Mouse (Mus musculus): ENCODE data around the gene Cldn3. TPM values are rescaled to one million over a fixed set of nuclear protein-coding genes. Genes with fewer than 3 reads are reported as not detected.

The Cldn3 gene
- 1.6 and 5.9 TPM in 2 replicates for polyA plus RNA-seq (2021; fragmentation: Nextera tagmentation)
- long read RNA-seq, experiment 1: 0 reads
- long read RNA-seq, experiment 2: 0 reads

DNA sequence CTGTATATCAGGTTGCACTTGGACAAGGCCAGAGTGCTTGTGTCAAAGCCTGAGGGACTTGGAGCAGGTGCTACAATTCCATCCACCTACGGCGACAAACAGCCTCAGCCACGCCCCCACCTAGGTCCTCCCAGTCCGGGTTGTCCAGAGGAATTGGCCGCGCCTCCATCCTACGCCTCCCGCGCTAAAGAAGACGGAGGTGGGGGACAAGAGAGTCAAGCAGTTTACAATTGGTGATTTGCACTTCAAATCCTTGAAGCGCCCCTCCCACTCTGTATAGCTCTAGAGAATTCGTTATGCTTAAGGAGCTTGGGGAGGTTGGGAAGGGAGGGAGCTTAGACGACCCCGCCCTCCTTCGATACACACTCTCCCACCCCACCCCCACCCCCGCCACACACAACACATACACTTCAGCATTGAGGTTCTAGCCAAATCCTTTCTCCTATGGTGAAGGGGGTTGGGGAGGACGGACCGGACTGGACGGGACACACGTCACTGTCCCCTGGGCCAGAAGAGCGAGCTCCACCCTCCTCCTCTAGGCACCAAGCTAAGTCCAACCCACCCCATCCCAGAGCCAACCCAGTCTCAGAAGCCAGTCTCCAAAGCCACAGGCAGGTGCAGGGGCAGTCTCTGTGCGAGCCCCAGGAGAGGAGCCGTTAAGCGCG lies at the start of gene Cldn3:
TSS of gene Cldn3 (plus strand) at position 582 of the 665 bp plus-strand sequence.

DNA sequence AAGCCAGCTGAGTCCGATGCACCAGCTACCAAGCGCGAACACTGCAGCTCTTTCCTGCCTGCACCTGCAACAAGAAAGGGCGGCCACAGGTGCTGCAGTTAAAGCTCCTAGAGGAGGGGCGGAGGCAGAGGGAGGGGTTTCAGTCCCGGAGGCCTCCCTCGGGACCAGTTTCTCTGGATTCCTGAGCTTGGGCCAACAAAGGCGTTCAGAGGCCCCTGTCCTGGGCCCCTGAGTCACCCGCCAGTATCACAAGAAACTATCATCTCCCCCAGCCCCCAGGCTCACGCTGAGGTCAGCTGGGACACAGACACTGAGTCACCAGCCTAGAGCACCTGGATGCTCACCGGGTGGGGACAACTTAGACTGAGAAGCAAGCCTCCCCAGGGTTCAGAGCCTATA lies 39.2 kb upstream of the Cldn3 start, which contains the start of gene Cldn4:
TSS of gene Cldn4 (minus strand) at position 78 of the 399 bp plus-strand sequence.

DNA sequence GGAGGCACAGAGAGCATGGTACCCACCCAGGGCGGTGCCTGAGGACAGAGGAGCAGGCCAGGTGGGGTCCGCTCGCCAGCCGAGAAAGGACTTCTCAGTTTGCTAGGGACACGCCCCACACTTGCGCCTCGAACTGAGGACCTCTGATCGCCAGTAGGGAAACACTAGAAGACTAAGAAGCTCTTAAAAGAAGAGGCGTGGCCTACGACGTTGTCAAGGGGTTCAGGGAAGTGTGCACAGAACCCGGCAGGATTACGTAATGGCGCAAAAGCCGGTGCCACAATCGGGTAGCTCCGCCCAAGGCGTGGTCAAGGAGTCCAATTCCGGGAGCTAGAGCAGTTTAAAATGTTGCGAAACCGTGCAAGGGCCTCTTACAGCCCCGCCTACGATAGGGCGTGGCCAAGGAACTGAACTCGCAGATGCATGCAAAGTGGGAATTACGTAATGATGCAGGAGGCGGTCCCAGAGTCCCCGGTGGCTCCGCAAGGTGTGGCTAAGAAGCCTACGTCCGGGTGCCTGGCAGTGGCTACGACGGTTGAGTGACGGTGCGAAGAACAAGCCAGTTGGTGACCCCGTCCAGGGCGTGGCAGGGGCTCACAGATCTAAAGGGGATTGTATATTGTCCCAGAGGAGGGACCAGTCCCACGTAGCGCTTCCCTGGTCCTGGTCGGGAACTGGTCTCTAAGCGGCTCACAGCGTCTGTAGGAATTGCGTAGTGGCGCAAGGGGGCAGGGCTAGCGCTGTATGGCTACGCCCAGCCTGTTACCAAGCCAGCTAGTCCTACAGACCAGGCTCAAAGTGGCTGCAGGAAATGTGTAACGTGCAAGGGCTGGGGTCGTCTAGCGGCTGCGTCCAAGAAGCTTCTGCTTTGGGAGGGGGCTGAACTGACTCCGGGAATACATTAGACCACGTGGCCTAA lies 22.9 kb downstream of the Cldn3 start, which contains the start of gene Abhd11:
TSS of gene Abhd11 (plus strand) at position 482 of the 919 bp plus-strand sequence.

DNA sequence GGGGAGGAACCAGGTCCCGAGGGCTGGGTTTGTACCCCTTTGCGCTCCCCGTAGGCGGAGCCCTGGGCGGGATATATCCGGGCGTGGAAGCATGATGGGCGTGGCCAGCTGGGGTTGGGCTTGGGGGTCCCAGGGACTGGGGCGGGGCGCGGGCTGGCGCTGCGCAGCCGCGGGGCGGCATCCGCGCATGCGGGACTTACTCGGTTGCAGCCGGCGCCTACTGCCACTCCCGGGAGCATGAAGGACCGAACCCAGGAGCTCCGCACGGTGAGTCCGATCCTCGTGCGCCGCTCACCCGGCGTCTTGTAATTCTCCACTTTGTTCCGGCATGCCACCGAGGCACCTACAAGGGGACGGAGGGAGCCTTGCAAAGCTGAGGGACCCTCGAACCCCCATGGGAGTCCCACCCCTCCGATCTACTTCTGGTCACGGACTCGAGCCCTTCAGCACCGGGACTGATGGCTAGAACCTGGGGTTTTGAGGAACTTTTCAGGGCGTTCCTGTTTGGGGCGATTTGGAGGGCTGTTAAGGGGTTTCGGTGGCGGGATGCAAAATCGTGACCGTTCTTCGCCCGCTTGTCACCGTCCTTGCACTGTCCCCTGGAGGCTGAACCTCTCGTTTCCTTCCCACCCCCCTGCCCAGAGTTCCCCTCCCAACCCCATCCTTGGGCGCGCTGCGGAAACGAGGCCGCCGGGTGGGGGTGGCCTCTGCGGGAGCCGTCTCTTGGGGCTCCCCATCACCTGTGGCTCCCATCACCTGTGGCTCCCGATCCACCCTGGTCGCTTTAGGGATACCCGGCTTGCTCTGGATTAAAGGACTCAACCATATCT lies 37.5 kb downstream of the Cldn3 start, which contains the start of gene Stx1a:
TSS of gene Stx1a (plus strand) at position 139 of the 830 bp plus-strand sequence.

Other genes starting within 250 kb of the Cldn3 start
- gene Eln, start 238.9 kb upstream of the Cldn3 start, polyA plus RNA-seq (2021; fragmentation: Nextera tagmentation): 0.13 and 0.33 TPM in 2 replicates
- not detected in 2 replicates for gene Tmem270, start 79.5 kb upstream of the Cldn3 start, polyA plus RNA-seq (2021; fragmentation: Nextera tagmentation)
- not detected in 2 replicates for gene Cldn13, start 70.7 kb upstream of the Cldn3 start, polyA plus RNA-seq (2021; fragmentation: Nextera tagmentation)
- gene Mettl27, start 53.8 kb upstream of the Cldn3 start, polyA plus RNA-seq (2021; fragmentation: Nextera tagmentation): 6.6 and 7.0 TPM in 2 replicates
- not detected in 2 replicates for gene Cldn4, start 39.3 kb upstream of the Cldn3 start, polyA plus RNA-seq (2021; fragmentation: Nextera tagmentation)
- 42.2 and 48.0 TPM in 2 replicates for gene Abhd11, start 22.9 kb downstream of the Cldn3 start, polyA plus RNA-seq (2021; fragmentation: Nextera tagmentation)
- 77.2 and 94.5 TPM in 2 replicates for gene Stx1a, start 37.3 kb downstream of the Cldn3 start, polyA plus RNA-seq (2021; fragmentation: Nextera tagmentation)
- gene Dnajc30, start 78.0 kb downstream of the Cldn3 start, polyA plus RNA-seq (2021; fragmentation: Nextera tagmentation): 71.9 and 91.8 TPM in 2 replicates
- gene Bud23, start 78.7 kb downstream of the Cldn3 start, polyA plus RNA-seq (2021; fragmentation: Nextera tagmentation): 47.5 and 49.2 TPM in 2 replicates
- gene Vps37d, start 92.1 kb downstream of the Cldn3 start, polyA plus RNA-seq (2021; fragmentation: Nextera tagmentation): 2.4 and 3.7 TPM in 2 replicates
- 0.26 and 0.29 TPM in 2 replicates for gene Mlxipl, start 103.7 kb downstream of the Cldn3 start, polyA plus RNA-seq (2021; fragmentation: Nextera tagmentation)
- gene Tbl2, start 163.4 kb downstream of the Cldn3 start, polyA plus RNA-seq (2021; fragmentation: Nextera tagmentation): 17.6 and 17.9 TPM in 2 replicates
- 78.1 and 83.6 TPM in 2 replicates for gene Bcl7b, start 182.1 kb downstream of the Cldn3 start, polyA plus RNA-seq (2021; fragmentation: Nextera tagmentation)
- 10.4 and 12.0 TPM in 2 replicates for gene Baz1b, start 201.1 kb downstream of the Cldn3 start, polyA plus RNA-seq (2021; fragmentation: Nextera tagmentation)